Mouse (Mus musculus) liver, postnatal 0 days (tissue): ENCODE data around the gene Pakap.

ENCODE experiments used
- CTCF ChIP-seq: sonication (generic); IDR thresholded peaks from 2 replicates; pipeline ENCODE4 v1.5.1; 2016; ENCODE audit warnings: antibody characterized with exemption, low read depth
- EP300 ChIP-seq: IDR thresholded peaks from 2 replicates; pipeline ENCODE4 v1.6.1; 2016; ENCODE audit warnings: antibody characterized with exemption, low read depth, mild to moderate bottlenecking

DNA sequence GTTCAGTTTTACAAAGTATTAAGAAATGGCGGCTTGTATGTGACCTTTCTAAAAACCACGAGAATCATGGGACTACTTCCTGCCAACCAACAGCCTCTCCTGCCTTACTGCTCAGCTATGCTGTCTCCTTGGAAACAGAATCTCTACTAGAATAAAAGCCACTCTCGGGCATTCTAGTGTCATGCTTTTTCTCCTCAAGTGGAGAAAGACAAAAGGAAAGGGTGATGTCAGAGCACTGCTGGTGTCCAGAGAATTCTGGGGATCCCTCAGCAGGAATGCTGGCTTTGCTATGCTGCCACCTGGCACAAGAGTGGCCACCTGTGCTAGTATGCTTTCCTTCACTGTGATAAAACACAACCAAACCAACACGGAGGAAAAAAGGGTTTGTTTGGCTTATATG is 92.5 kb downstream of the Pakap start:
- TF ChIP-seq EP300 (no peak), CTCF (no peak)
